7 mouse cellular contexts compared by ENCODE assay signal in the genomic region with DNA sequence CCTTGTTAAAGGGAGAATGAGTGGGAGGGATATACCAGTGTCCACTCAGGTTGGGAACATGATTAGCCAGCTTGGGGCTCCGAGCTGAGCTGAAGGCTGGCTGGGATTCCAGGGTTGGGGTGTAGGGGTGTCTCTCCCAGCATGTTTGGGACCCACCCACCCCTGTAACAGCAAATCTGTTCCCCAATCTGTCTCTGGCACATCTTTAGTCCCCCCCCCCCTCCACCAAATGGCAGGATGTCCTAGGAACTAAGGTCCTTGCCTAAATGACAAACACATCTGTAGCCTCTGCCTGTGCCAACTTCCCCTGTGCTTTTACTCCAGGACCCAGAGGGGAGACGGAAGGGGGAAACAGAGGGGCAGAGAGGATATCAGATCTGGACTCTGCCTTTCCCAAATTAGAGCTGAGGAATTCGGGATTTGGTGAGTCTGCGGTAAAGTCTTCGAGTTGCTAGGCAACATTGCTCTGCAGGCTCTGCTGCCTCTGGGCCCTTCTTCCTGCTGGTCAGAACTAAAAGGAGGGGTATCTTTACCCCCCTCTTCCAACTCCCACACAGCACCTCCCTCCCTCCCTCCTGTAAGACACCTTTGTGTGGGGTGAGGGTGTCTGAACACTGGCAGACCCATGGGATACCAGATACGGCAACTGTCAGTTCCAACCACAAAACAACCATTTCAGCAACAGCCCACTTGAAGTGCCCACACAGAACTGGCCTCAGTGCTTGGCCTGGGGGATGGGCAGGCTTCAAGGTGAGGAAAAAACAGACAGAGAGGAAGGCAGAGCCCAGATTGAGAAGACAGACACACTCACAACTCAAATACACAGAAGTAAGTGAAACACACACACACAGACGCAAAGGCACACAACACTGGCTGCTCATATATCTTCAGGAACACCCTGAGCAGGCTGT. TPM values are rescaled to one million over a fixed set of nuclear protein-coding genes. Genes with fewer than 3 reads are reported as not detected.
DNase-seq lines count a peak whose midpoint lies in the region; ATAC-seq and TF ChIP-seq lines count a peak whose summit lies in the region.

Gene Siae (plus strand): TSS at position 861 of the 911 bp plus-strand sequence.

- no peak for ATAC-seq in embryonic facial prominence, embryonic 15.5 days (ENCODE audit: insufficient number of reproducible peaks, low FRiP score, low TSS enrichment, low read depth)
- ATAC-seq in liver, embryonic 13.5 days (ENCODE audit: low read depth), result no peak

- no peak for TF ChIP-seq POLR2A in liver, adult 2 months (IDR thresholded peaks at IDR 0.05; ENCODE audit: extremely low read depth, insufficient read depth, low read length)
- no peak for TF ChIP-seq POLR2A in heart, adult 2 months (IDR thresholded peaks at IDR 0.05; ENCODE audit: insufficient read depth, low read depth, low read length)

- no peaks in the 10 kb centered on the region for H3K36me3 ChIP-seq in liver, adult 2 months (ENCODE audit: control insufficient read depth, insufficient read depth, low read length)
- H3K36me3 ChIP-seq in embryonic facial prominence, embryonic 15.5 days, result no peaks in the 10 kb centered on the region
- H3K36me3 ChIP-seq in liver, embryonic 13.5 days, result no peaks in the 10 kb centered on the region
- no peaks in the 10 kb centered on the region for H3K36me3 ChIP-seq in heart, adult 2 months (ENCODE audit: control insufficient read depth, insufficient read depth, low read length)

- H3K4me3 ChIP-seq in liver, adult 2 months (ENCODE audit: insufficient read depth, low read depth, low read length), result no peak within 1 kb of the TSS
- no peak within 1 kb of the TSS for H3K4me3 ChIP-seq in embryonic facial prominence, embryonic 15.5 days (replicated peaks)
- H3K4me3 ChIP-seq in liver, embryonic 13.5 days (replicated peaks), result no peak within 1 kb of the TSS
- H3K4me3 ChIP-seq in heart, adult 2 months, result no peak within 1 kb of the TSS

- WGBS in liver, adult 2 months, result 60% methylated on average over 7 of the region's 7 CpGs
- 21% methylated on average over 7 of the region's 7 CpGs for WGBS in embryonic facial prominence, embryonic 15.5 days
- WGBS in liver, embryonic 13.5 days (ENCODE audit: insufficient replicate concordance), result 28% methylated on average over 7 of the region's 7 CpGs
- 27% methylated on average over 7 of the region's 7 CpGs for WGBS in heart, adult 2 months

- no peak for TF ChIP-seq CTCF in liver, adult 2 months (IDR thresholded peaks at IDR 0.05; ENCODE audit: low read depth, low read length)
- no peak for TF ChIP-seq CTCF in heart, adult 2 months (IDR thresholded peaks at IDR 0.05)

- H3K4me2 ChIP-seq in embryonic facial prominence, embryonic 15.5 days (replicated peaks), result no peak within 1 kb of the TSS
- no peak within 1 kb of the TSS for H3K4me2 ChIP-seq in liver, embryonic 13.5 days

- peaks cover 3% of the 10 kb centered on the region; the same call in 1 of the 2 replicates for H3K4me1 ChIP-seq in liver, adult 2 months (ENCODE audit: control insufficient read depth, insufficient read depth, low read length)
- H3K4me1 ChIP-seq in embryonic facial prominence, embryonic 15.5 days, result peaks cover 30% of the 10 kb centered on the region
- H3K4me1 ChIP-seq in liver, embryonic 13.5 days (replicated peaks), result peaks cover 44% of the 10 kb centered on the region
- H3K4me1 ChIP-seq in heart, adult 2 months (ENCODE audit: control insufficient read depth, insufficient read depth, low read length), result peaks cover 4% of the 10 kb centered on the region

- H3K9ac ChIP-seq in liver, adult 2 months (ENCODE audit: low read depth, low read length), result no peak within 1 kb of the TSS
- no peak within 1 kb of the TSS for H3K9ac ChIP-seq in embryonic facial prominence, embryonic 15.5 days
- no peak within 1 kb of the TSS for H3K9ac ChIP-seq in liver, embryonic 13.5 days
- H3K9ac ChIP-seq in heart, adult 2 months (ENCODE audit: low read depth, low read length), result no peak within 1 kb of the TSS

- no peak within 1 kb of the TSS for H3K27ac ChIP-seq in liver, adult 2 months (replicated peaks; ENCODE audit: insufficient read depth, low read depth, low read length)
- peak within 1 kb of the TSS; percentile 51; the same call in 1 of the 2 replicates for H3K27ac ChIP-seq in embryonic facial prominence, embryonic 15.5 days (replicated peaks)
- peak within 1 kb of the TSS; percentile 59 for H3K27ac ChIP-seq in liver, embryonic 13.5 days
- H3K27ac ChIP-seq in heart, adult 2 months, result no peak within 1 kb of the TSS

- TF ChIP-seq EP300 in heart, adult 2 months (IDR thresholded peaks at IDR 0.05; ENCODE audit: insufficient read depth, low read depth, low read length), result no peak

- no peak for DNase-seq in liver, adult 2 months (ENCODE audit: extremely low read depth, low read depth, low spot score)
- no peak for DNase-seq in liver
- no peak for DNase-seq in adrenal gland, adult 8-10 months
- no peak for DNase-seq in liver, embryonic 13.5 days
- DNase-seq in gastrocnemius, adult 8-10 months (ENCODE audit: low spot score in 2 of 2), result no peak
- DNase-seq in heart, adult 2 months, result no peak

- H3K27me3 ChIP-seq in liver, adult 2 months (ENCODE audit: control insufficient read depth, insufficient read depth, low read length), result peaks cover 7% of the 10 kb centered on the region; the same call in 1 of the 2 replicates
- peaks cover 32% of the 10 kb centered on the region for H3K27me3 ChIP-seq in embryonic facial prominence, embryonic 15.5 days
- peaks cover 29% of the 10 kb centered on the region for H3K27me3 ChIP-seq in liver, embryonic 13.5 days
- no peaks in the 10 kb centered on the region for H3K27me3 ChIP-seq in heart, adult 2 months (ENCODE audit: control insufficient read depth, insufficient read depth, low read length)

- no peaks in the 10 kb centered on the region for H3K9me3 ChIP-seq in embryonic facial prominence, embryonic 15.5 days (replicated peaks)
- no peaks in the 10 kb centered on the region for H3K9me3 ChIP-seq in liver, embryonic 13.5 days (replicated peaks)

- intact Hi-C loops in heart, adult 2 months (cut with DNase I), result no loop called here

- H3K79me2 ChIP-seq in liver, adult 2 months (ENCODE audit: control insufficient read depth, insufficient read depth, low read length), result no peaks in the 10 kb centered on the region
- no peaks in the 10 kb centered on the region for H3K79me2 ChIP-seq in heart, adult 2 months (replicated peaks; ENCODE audit: control insufficient read depth, insufficient read depth, low read length)

RNA-seq across cellular contexts. Expression of gene Siae, which starts in this region (rescaled TPM):
- total RNA-seq in liver, adult 2 months (2014; rRNA removed), result 27.5 and 27.9 TPM in 2 replicates
- polyA plus RNA-seq in liver, adult 2 months (2012; rRNA removed), result 17.4 and 17.7 TPM in 2 replicates
- 10 to 100 TPM; 20.8 to 30.8 (median 23.8) TPM for total RNA-seq in adrenal gland, adult 8-10 months (2022)
- polyA plus RNA-seq in embryonic facial prominence, embryonic 15.5 days (2015; fragmentation: Nextera tagmentation; extraction: Ambion mirVana), result 10.9 and 12.1 TPM in 2 replicates
- polyA plus RNA-seq in liver, embryonic 13.5 days (2015; fragmentation: Nextera tagmentation; extraction: Ambion mirVana), result 4.3 and 5.5 TPM in 2 replicates
- total RNA-seq in gastrocnemius, adult 8-10 months (2022), result 1 to 10 TPM; 3.5 to 5.0 (median 4.1) TPM
- 1 to 10 TPM; 7.7 to 8.2 TPM for total RNA-seq in heart, adult 2 months (2021)
- 7.7 and 18.7 TPM in 2 replicates for polyA plus RNA-seq in heart, adult 2 months (2012; rRNA removed)

Comparison
In these comparisons a context has a peak if more than half of its experiments do, and no peak if none do; other contexts are left out.
1. H3K27ac ChIP-seq: peak in embryonic facial prominence, embryonic 15.5 days (single experiment) and liver, embryonic 13.5 days (single experiment); none in liver, adult 2 months (single experiment) and heart, adult 2 months (single experiment).